10 mouse cellular contexts compared by ENCODE assay signal in the genomic region with DNA sequence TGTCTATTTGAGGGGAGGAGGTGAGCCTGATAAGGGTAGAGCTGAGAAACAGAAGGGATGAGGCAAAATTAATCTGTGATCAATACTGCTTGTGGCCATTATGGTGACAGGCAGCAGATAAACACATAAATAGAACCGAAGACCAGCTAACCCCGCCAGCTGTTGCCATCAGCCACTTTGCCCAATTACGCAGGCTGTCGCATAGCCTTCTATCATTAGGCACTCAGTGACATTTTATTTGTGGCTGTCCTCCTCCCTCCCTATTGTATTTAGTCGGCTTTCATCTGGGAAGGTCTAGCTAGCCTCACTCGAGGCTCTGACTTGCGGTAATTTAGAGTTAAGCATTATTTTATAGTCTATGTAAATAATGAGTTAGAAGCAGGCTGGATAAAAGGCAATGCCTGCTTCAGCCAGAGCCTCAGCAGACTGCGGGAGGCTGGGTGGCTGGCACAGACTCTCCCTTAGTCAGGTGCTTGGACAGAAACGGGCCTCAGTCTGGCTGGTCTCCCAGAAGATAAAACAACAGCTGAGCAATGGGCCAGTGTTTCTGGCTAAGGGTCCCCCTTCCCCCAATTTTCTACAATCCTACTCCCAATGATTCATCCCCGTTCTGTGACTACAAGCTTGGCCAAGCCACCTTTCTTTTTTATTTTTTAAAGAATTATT.
DNase-seq lines count a peak whose midpoint lies in the region; ATAC-seq lines count a peak whose summit lies in the region.
"Had no signal": no experiment of that assay in that cellular context is flagged by ENCODE, and none has a peak within 500 bp of the region (broad histone marks: within the 10 kb centered on the region; RNA-seq: fewer than 3 reads in every experiment).

No protein-coding gene starts in this region.

- peak; percentile 52 for DNase-seq in embryo, embryonic 10.5 days (ENCODE audit: low spot score)
- no peak for DNase-seq in embryo, embryonic 9.5 days (ENCODE audit: extremely low spot score)
- peak; percentile 90 for DNase-seq in Muller cell, postnatal 12 days (ENCODE audit: inconsistent ontology term)
- peak; percentile 34 for DNase-seq in hindbrain, embryonic 11.5 days (ENCODE audit: low spot score)
- peak; percentile 66 to 80 for DNase-seq in right cerebral cortex, adult 2 months (ENCODE audit: low spot score in 2 of 2)
- DNase-seq in thymus, adult 18-20 months = no peak

- ATAC-seq in forebrain, embryonic 12.5 days (ENCODE audit: low FRiP score) = peak; percentile 78; the same call in 1 of the 2 replicates
- ATAC-seq in hindbrain, embryonic 11.5 days (ENCODE audit: low FRiP score) = peak; percentile 50
- peak; percentile 34; the same call in 1 of the 2 replicates for ATAC-seq in lung, embryonic 15.5 days (ENCODE audit: borderline replicate concordance, extremely low read depth, low FRiP score, low TSS enrichment)

- 0 out of 2 replicates have a peak overlapping the region, but pooled peaks have one; percentile 8 for H3K4me2 ChIP-seq in forebrain, embryonic 12.5 days
- no peak overlapping the region for H3K4me2 ChIP-seq in hindbrain, embryonic 11.5 days (replicated peaks; ENCODE audit: low read depth, low read length)
- H3K4me2 ChIP-seq in lung, embryonic 15.5 days = no peak overlapping the region
- H3K4me2 ChIP-seq: embryonic facial prominence, embryonic 13.5 days had no signal

- no peak overlapping the region for H3K9ac ChIP-seq in forebrain, embryonic 12.5 days
- 0 out of 2 replicates have a peak overlapping the region, but pooled peaks have one; percentile 4 for H3K9ac ChIP-seq in hindbrain, embryonic 11.5 days (ENCODE audit: low read depth, low read length)
- no peak overlapping the region for H3K9ac ChIP-seq in lung, embryonic 15.5 days
- H3K9ac ChIP-seq: embryonic facial prominence, embryonic 13.5 days; liver, embryonic 15.5 days had no signal

- 28% methylated on average over 10 of the region's 10 CpGs for WGBS in forebrain, embryonic 12.5 days
- WGBS in hindbrain, embryonic 11.5 days = 50% methylated on average over 10 of the region's 10 CpGs
- WGBS in lung, embryonic 15.5 days = 39% methylated on average over 10 of the region's 10 CpGs

- H3K9me3 ChIP-seq in forebrain, embryonic 12.5 days = no peaks in the 10 kb centered on the region
- no peaks in the 10 kb centered on the region for H3K9me3 ChIP-seq in hindbrain, embryonic 11.5 days (ENCODE audit: control insufficient read depth, low read length)
- no peaks in the 10 kb centered on the region for H3K9me3 ChIP-seq in lung, embryonic 15.5 days
- H3K9me3 ChIP-seq: embryonic facial prominence, embryonic 13.5 days; liver, embryonic 15.5 days had no signal

- no peaks in the 10 kb centered on the region for H3K36me3 ChIP-seq in forebrain, embryonic 12.5 days (replicated peaks)
- no peaks in the 10 kb centered on the region for H3K36me3 ChIP-seq in hindbrain, embryonic 11.5 days (ENCODE audit: control insufficient read depth, insufficient read depth, low read length)
- no peaks in the 10 kb centered on the region for H3K36me3 ChIP-seq in lung, embryonic 15.5 days
- H3K36me3 ChIP-seq: liver, embryonic 15.5 days had no signal

- H3K4me3 ChIP-seq in forebrain, embryonic 12.5 days (replicated peaks) = no peak overlapping the region
- no peak overlapping the region for H3K4me3 ChIP-seq in hindbrain, embryonic 11.5 days (ENCODE audit: low read depth, low read length)
- no peak overlapping the region for H3K4me3 ChIP-seq in lung, embryonic 15.5 days
- H3K4me3 ChIP-seq: embryonic facial prominence, embryonic 13.5 days; liver, embryonic 15.5 days had no signal

- no peaks in the 10 kb centered on the region for H3K27me3 ChIP-seq in forebrain, embryonic 12.5 days
- no peaks in the 10 kb centered on the region for H3K27me3 ChIP-seq in hindbrain, embryonic 11.5 days (ENCODE audit: control insufficient read depth, insufficient read depth, low read length)
- no peaks in the 10 kb centered on the region for H3K27me3 ChIP-seq in lung, embryonic 15.5 days
- H3K27me3 ChIP-seq: embryonic facial prominence, embryonic 13.5 days; liver, embryonic 15.5 days had no signal

- peak overlapping the region; percentile 70 for H3K27ac ChIP-seq in forebrain, embryonic 12.5 days
- H3K27ac ChIP-seq in hindbrain, embryonic 11.5 days (ENCODE audit: low read depth, low read length) = 0 out of 2 replicates have a peak overlapping the region, but pooled peaks have one; percentile 36
- no peak overlapping the region for H3K27ac ChIP-seq in lung, embryonic 15.5 days
- H3K27ac ChIP-seq: embryonic facial prominence, embryonic 13.5 days; liver, embryonic 15.5 days had no signal

- H3K4me1 ChIP-seq in forebrain, embryonic 12.5 days = peaks cover 57% of the 10 kb centered on the region
- peaks cover 13% of the 10 kb centered on the region for H3K4me1 ChIP-seq in hindbrain, embryonic 11.5 days (replicated peaks; ENCODE audit: control insufficient read depth, insufficient read depth, low read length)
- H3K4me1 ChIP-seq in lung, embryonic 15.5 days = peaks cover 26% of the 10 kb centered on the region
- H3K4me1 ChIP-seq: embryonic facial prominence, embryonic 13.5 days had no signal

Comparison
In these comparisons a context has a peak if more than half of its experiments do, and no peak if none do; other contexts are left out.
1. DNase-seq: peak in embryo, embryonic 10.5 days (single experiment), Muller cell, postnatal 12 days (single experiment), hindbrain, embryonic 11.5 days (single experiment) and right cerebral cortex, adult 2 months (2 of 2); none in embryo, embryonic 9.5 days (single experiment) and thymus, adult 18-20 months (0 of 2).
2. Peak in every context shown above with its lines, with median percentiles within 50 percentile points of each other: ATAC-seq.